Mouse (Mus musculus) embryonic facial prominence, embryonic 11.5 days (tissue): ENCODE results near the gene Esyt3. TPM values are rescaled to one million over a fixed set of nuclear protein-coding genes. Genes with fewer than 3 reads are reported as not detected.
A peak's percentile ranks its signal among the peaks of the same experiment; 100 is the strongest.

Experiments
- ATAC-seq: fragments of 200-750 bp; cut with Nextera tagmentation; replicated peaks from 2 replicates; pipeline ENCODE4 v1.8.0; 2017; ENCODE audit warnings: low read depth; ENCODE audit not compliant: insufficient number of reproducible peaks, low FRiP score, low TSS enrichment
- DNase-seq: peaks from one replicate; pipeline ENCODE4 v3.0.0-alpha.2; 2015; ENCODE audit warnings: low spot score
- H3K27ac ChIP-seq: fragments of 300-500 bp; sonication (generic); replicated peaks from 2 replicates; pipeline ENCODE4 v1.5.1; 2014; ENCODE audit warnings: mild to moderate bottlenecking, low read depth, low read length, control low read depth
- H3K27me3 ChIP-seq: fragments of 300-500 bp; sonication (generic); 2 replicates; pipeline ENCODE4 v1.6.1; 2014; ENCODE audit warnings: mild to moderate bottlenecking, low read length, moderate library complexity, mixed read lengths; ENCODE audit not compliant: control insufficient read depth, insufficient read depth
- H3K36me3 ChIP-seq: fragments of 300-500 bp; sonication (generic); replicated peaks from 2 replicates; pipeline ENCODE4 v1.6.1; 2014; ENCODE audit warnings: low read depth, mild to moderate bottlenecking, low read length, moderate library complexity, mixed read lengths; ENCODE audit not compliant: control insufficient read depth, insufficient read depth
- H3K4me1 ChIP-seq: fragments of 300-500 bp; sonication (generic); 2 replicates; pipeline ENCODE4 v1.6.1; 2014; ENCODE audit warnings: low read length, mixed read lengths; ENCODE audit not compliant: control insufficient read depth, insufficient read depth
- H3K4me2 ChIP-seq: fragments of 300-500 bp; sonication (generic); 2 replicates; pipeline ENCODE4 v1.6.1; 2014; ENCODE audit warnings: low read depth, mild to moderate bottlenecking, control low read depth, low read length, moderate library complexity
- H3K4me3 ChIP-seq: fragments of 300-500 bp; sonication (generic); 2 replicates; pipeline ENCODE4 v1.5.1; 2014; ENCODE audit warnings: low read depth, low read length, control low read depth
- H3K9ac ChIP-seq: fragments of 300-500 bp; sonication (generic); replicated peaks from 2 replicates; pipeline ENCODE4 v1.6.1; 2014; ENCODE audit warnings: mild to moderate bottlenecking, control low read depth, low read length
- H3K9me3 ChIP-seq: fragments of 300-500 bp; sonication (generic); replicated peaks from 2 replicates; pipeline ENCODE4 v1.6.1; 2016; ENCODE audit warnings: mild to moderate bottlenecking, low read length, inconsistent platforms, mixed read lengths; ENCODE audit not compliant: control insufficient read depth
- WGBS: fragments of 180-500 bp; shearing (Covaris S2); extraction: QIAGEN DNeasy Blood & Tissue Kit; methylation state at CpG from one replicate; pipeline ENCODE4 v1.1.7; 2014; 5-methylcytosine and 5-hydroxymethylcytosine counted together
- polyA plus RNA-seq: library from polyadenylated mRNA; unstranded; fragments of >200 nt; fragmentation: Nextera tagmentation; extraction: Ambion mirVana; gene quantifications from 2 replicates; pipeline ENCODE4 v1.2.1, GENCODE M21; 2014

Esyt3 gene
- 0.21 and 0.31 TPM in 2 replicates for polyA plus RNA-seq

- Histone ChIP-seq H3K36me3 (no peaks in the 10 kb centered on the region), H3K4me1 (peaks cover 5% of the 10 kb centered on the region; the same call in 1 of the 2 replicates), H3K27me3 (peaks cover 31% of the 10 kb centered on the region), H3K4me2 (peak within 1 kb of the TSS; percentile 94), H3K27ac (no peak within 1 kb of the TSS), H3K9ac (peak within 1 kb of the TSS; percentile 28), H3K4me3 (peak within 1 kb of the TSS; percentile 44), H3K9me3 (no peaks in the 10 kb centered on the region)
- ATAC-seq, result peak; percentile 80; the same call in 1 of the 2 replicates
- DNase-seq, result peak; percentile 57
- under 1% methylated on average over 66 of the region's 66 CpGs for WGBS
Observed at GRCm38 (mm10) chr9:99357921-99358692, at the start of gene Esyt3. Gene Esyt3 (minus strand): TSS chr9:99358557.

GRCm38 (mm10) chr9:99401288-99401974 is 43.1 kb upstream of the Esyt3 start:
- 80% methylated on average over 9 of the region's 9 CpGs for WGBS
- Histone ChIP-seq H3K4me3 (no peak overlapping the region), H3K27ac (no peak overlapping the region), H3K36me3 (no peaks in the 10 kb centered on the region), H3K4me1 (no peaks in the 10 kb centered on the region), H3K9ac (no peak overlapping the region), H3K4me2 (no peak overlapping the region), H3K9me3 (no peaks in the 10 kb centered on the region), H3K27me3 (no peaks in the 10 kb centered on the region)
- DNase-seq (no peak), ATAC-seq (no peak)

- Histone ChIP-seq H3K27ac (no peak overlapping the region), H3K9me3 (no peaks in the 10 kb centered on the region), H3K9ac (no peak overlapping the region), H3K36me3 (no peaks in the 10 kb centered on the region), H3K4me1 (no peaks in the 10 kb centered on the region), H3K27me3 (no peaks in the 10 kb centered on the region), H3K4me2 (no peak overlapping the region), H3K4me3 (no peak overlapping the region)
- DNase-seq (no peak), ATAC-seq (no peak)
- 79% methylated on average over 6 of the region's 6 CpGs for WGBS
Observed at GRCm38 (mm10) chr9:99400781-99401180, 42.4 kb upstream of the Esyt3 start.

- Histone ChIP-seq H3K9ac (no peak overlapping the region), H3K27me3 (no peaks in the 10 kb centered on the region), H3K4me2 (no peak overlapping the region), H3K4me1 (no peaks in the 10 kb centered on the region), H3K9me3 (no peaks in the 10 kb centered on the region), H3K36me3 (no peaks in the 10 kb centered on the region), H3K27ac (no peak overlapping the region), H3K4me3 (no peak overlapping the region)
- WGBS, result 83% methylated on average over 13 of the region's 13 CpGs
- no peak for DNase-seq
- no peak for ATAC-seq
Observed at GRCm38 (mm10) chr9:99397056-99397815, 38.9 kb upstream of the Esyt3 start.

- H3K27ac ChIP-seq, result no peak overlapping the region
- 0 out of 2 replicates have a peak, but pooled peaks have one; percentile 40 for ATAC-seq
Observed at GRCm38 (mm10) chr9:99394366-99394765, 36.0 kb upstream of the Esyt3 start.

GRCm38 (mm10) chr9:99393146-99393545 is 34.8 kb upstream of the Esyt3 start:
- Histone ChIP-seq H3K9me3 (no peaks in the 10 kb centered on the region), H3K27ac (no peak overlapping the region), H3K4me1 (no peaks in the 10 kb centered on the region), H3K36me3 (no peaks in the 10 kb centered on the region), H3K4me3 (no peak overlapping the region), H3K4me2 (no peak overlapping the region), H3K9ac (no peak overlapping the region), H3K27me3 (no peaks in the 10 kb centered on the region)
- ATAC-seq, result no peak
- no peak for DNase-seq
- WGBS, result 89% methylated on average over 8 of the region's 8 CpGs

More at GRCm38 (mm10) chr9:99394366-99394765, 36.0 kb upstream of the Esyt3 start:
- no peak overlapping the region for H3K9ac ChIP-seq
- no peaks in the 10 kb centered on the region for H3K27me3 ChIP-seq
- H3K9me3 ChIP-seq, result no peaks in the 10 kb centered on the region
- H3K4me3 ChIP-seq, result no peak overlapping the region
- no peaks in the 10 kb centered on the region for H3K36me3 ChIP-seq
- no peaks in the 10 kb centered on the region for H3K4me1 ChIP-seq
- WGBS, result 89% methylated on average over 11 of the region's 11 CpGs
- H3K4me2 ChIP-seq, result no peak overlapping the region
- DNase-seq, result no peak

- H3K4me2 ChIP-seq, result no peak overlapping the region
- no peaks in the 10 kb centered on the region for H3K4me1 ChIP-seq
- ATAC-seq (no peak), DNase-seq (no peak)
- H3K36me3 ChIP-seq, result no peaks in the 10 kb centered on the region
- no peak overlapping the region for H3K27ac ChIP-seq
- no peak overlapping the region for H3K9ac ChIP-seq
- WGBS, result 92% methylated on average over 10 of the region's 10 CpGs
- H3K9me3 ChIP-seq, result no peaks in the 10 kb centered on the region
- no peak overlapping the region for H3K4me3 ChIP-seq
- no peaks in the 10 kb centered on the region for H3K27me3 ChIP-seq
Observed at GRCm38 (mm10) chr9:99391557-99391956, 33.2 kb upstream of the Esyt3 start.
